In genomic region chr11:63943268-63943890, GRCm38 (mm10) we compare ENCODE assay signal across 29 mouse cellular contexts. TPM values are rescaled to one million over a fixed set of nuclear protein-coding genes. Genes with fewer than 3 reads are reported as not detected.
DNase-seq lines count a peak whose midpoint lies in the region; ATAC-seq and TF ChIP-seq lines count a peak whose summit lies in the region.
"Had no signal": no experiment of that assay in that cellular context is flagged by ENCODE, and none has a peak within 500 bp of the region (broad histone marks: within the 10 kb centered on the region; RNA-seq: fewer than 3 reads in every experiment).

No protein-coding gene starts in this region.

- H3K4me2 ChIP-seq in hindbrain, postnatal 0 days (ENCODE audit: low read depth, low read length) = no peak overlapping the region
- H3K4me2 ChIP-seq in hindbrain, embryonic 14.5 days (replicated peaks) = no peak overlapping the region
- H3K4me2 ChIP-seq: embryonic facial prominence, embryonic 12.5 days; heart, embryonic 15.5 days; hindbrain, embryonic 12.5 days; limb, embryonic 13.5 days; liver, embryonic 12.5 days; midbrain, embryonic 12.5 days; neural tube, embryonic 13.5 days had no signal

- ATAC-seq in hindbrain, postnatal 0 days = no peak
- no peak for ATAC-seq in hindbrain, embryonic 14.5 days (ENCODE audit: low FRiP score)
- ATAC-seq: forebrain, embryonic 14.5 days; intestine, postnatal 0 days; liver, embryonic 12.5 days; liver, postnatal 0 days; Patski had no signal

- H3K9ac ChIP-seq in hindbrain, postnatal 0 days (replicated peaks; ENCODE audit: low read length) = no peak overlapping the region
- H3K9ac ChIP-seq in hindbrain, embryonic 14.5 days = no peak overlapping the region
- H3K9ac ChIP-seq: embryonic facial prominence, embryonic 12.5 days; heart, embryonic 15.5 days; hindbrain, embryonic 12.5 days; limb, embryonic 13.5 days; liver, embryonic 12.5 days; liver, postnatal 0 days; midbrain, embryonic 12.5 days; neural tube, embryonic 13.5 days had no signal

- H3K4me1 ChIP-seq in hindbrain, postnatal 0 days (ENCODE audit: insufficient read depth, low read length) = no peaks in the 10 kb centered on the region
- no peaks in the 10 kb centered on the region for H3K4me1 ChIP-seq in hindbrain, embryonic 14.5 days (replicated peaks; ENCODE audit: control insufficient read depth, insufficient read depth, low read length)
- H3K4me1 ChIP-seq: embryonic facial prominence, embryonic 12.5 days; hindbrain, embryonic 12.5 days; liver, embryonic 12.5 days; midbrain, embryonic 12.5 days; neural tube, embryonic 13.5 days had no signal

- WGBS in hindbrain, postnatal 0 days = 87% methylated on average over 13 of the region's 13 CpGs
- 90% methylated on average over 13 of the region's 13 CpGs for WGBS in hindbrain, embryonic 14.5 days

- H3K27ac ChIP-seq in hindbrain, postnatal 0 days = no peak overlapping the region
- H3K27ac ChIP-seq in hindbrain, embryonic 14.5 days = no peak overlapping the region
- H3K27ac ChIP-seq: embryonic facial prominence, embryonic 12.5 days; heart, embryonic 10.5 days; heart, embryonic 15.5 days; hindbrain, embryonic 12.5 days; limb, embryonic 13.5 days; liver, embryonic 12.5 days; midbrain, embryonic 12.5 days; neural tube, embryonic 13.5 days had no signal

- no peaks in the 10 kb centered on the region for H3K36me3 ChIP-seq in hindbrain, postnatal 0 days (ENCODE audit: insufficient read depth, low read length)
- no peaks in the 10 kb centered on the region for H3K36me3 ChIP-seq in hindbrain, embryonic 14.5 days (replicated peaks; ENCODE audit: control insufficient read depth, insufficient read depth)
- H3K36me3 ChIP-seq: embryonic facial prominence, embryonic 12.5 days; heart, embryonic 10.5 days; heart, embryonic 15.5 days; hindbrain, embryonic 12.5 days; limb, embryonic 13.5 days; liver, embryonic 12.5 days; midbrain, embryonic 12.5 days; neural tube, embryonic 13.5 days had no signal

- peak; percentile 21 for DNase-seq in hindbrain, postnatal 0 days (ENCODE audit: low spot score)
- no peak for DNase-seq in hindbrain, embryonic 14.5 days (ENCODE audit: low spot score)
- DNase-seq in brain, adult 2 months (ENCODE audit: low read depth, low spot score) = peak; percentile 15
- DNase-seq in cerebellum, adult 9-10 months = peak; percentile 34
- peak; percentile 43 to 51 for DNase-seq in cerebellum, postnatal 36 days
- no peak for DNase-seq in MN1 (ENCODE audit: low spot score)
- DNase-seq in right cerebral cortex, postnatal 36 days (ENCODE audit: low spot score in 2 of 2) = no peak
- DNase-seq: adrenal gland, postnatal 25 days; B cell, adult 2 months; embryo, embryonic 11 days; gastrocnemius, postnatal 14 days; heart, postnatal 36 days; kidney, adult 9 months; kidney, postnatal 10 days; layer of hippocampus, adult 9-11 months; liver, postnatal 0 days; lung, postnatal 36 days; thymus, postnatal 25 days had no signal

- no peaks in the 10 kb centered on the region for H3K27me3 ChIP-seq in hindbrain, postnatal 0 days (ENCODE audit: insufficient read depth, low read length)
- no peaks in the 10 kb centered on the region for H3K27me3 ChIP-seq in hindbrain, embryonic 14.5 days (ENCODE audit: control insufficient read depth, insufficient read depth, low read length)
- H3K27me3 ChIP-seq: embryonic facial prominence, embryonic 12.5 days had no signal

- TF ChIP-seq CTCF in hindbrain, postnatal 0 days (IDR thresholded peaks at IDR 0.05; ENCODE audit: low read depth) = no peak

- H3K4me3 ChIP-seq in hindbrain, postnatal 0 days (ENCODE audit: low read length) = no peak overlapping the region
- H3K4me3 ChIP-seq in hindbrain, embryonic 14.5 days (replicated peaks; ENCODE audit: low read length) = no peak overlapping the region
- H3K4me3 ChIP-seq: embryonic facial prominence, embryonic 12.5 days; heart, embryonic 10.5 days; heart, embryonic 15.5 days; hindbrain, embryonic 12.5 days; limb, embryonic 13.5 days; liver, embryonic 12.5 days; midbrain, embryonic 12.5 days; neural tube, embryonic 13.5 days had no signal

- no peaks in the 10 kb centered on the region for H3K9me3 ChIP-seq in hindbrain, postnatal 0 days (ENCODE audit: low read length)
- H3K9me3 ChIP-seq in hindbrain, embryonic 14.5 days (ENCODE audit: control insufficient read depth, low read length) = no peaks in the 10 kb centered on the region
- H3K9me3 ChIP-seq: embryonic facial prominence, embryonic 12.5 days; heart, embryonic 10.5 days; heart, embryonic 15.5 days; hindbrain, embryonic 12.5 days; limb, embryonic 13.5 days; liver, embryonic 12.5 days; midbrain, embryonic 12.5 days; neural tube, embryonic 13.5 days had no signal

RNA-seq across cellular contexts. Expression of gene Hs3st3b1, which starts 21.3 kb away (rescaled TPM):
- 12.4 and 13.3 TPM in 2 replicates for total RNA-seq in hindbrain, postnatal 0 days (2014; rRNA removed)
- 2.6 and 2.8 TPM in 2 replicates for polyA plus RNA-seq in hindbrain, postnatal 0 days (2015; fragmentation: Nextera tagmentation; extraction: Ambion mirVana)
- 6.7 and 7.9 TPM in 2 replicates for polyA plus RNA-seq in hindbrain, embryonic 14.5 days (2014; fragmentation: Nextera tagmentation; extraction: Ambion mirVana)

Comparison
In these comparisons a context has a peak if more than half of its experiments do, and no peak if none do; other contexts are left out.
1. DNase-seq: peak in hindbrain, postnatal 0 days (single experiment), brain, adult 2 months (single experiment), cerebellum, adult 9-10 months (single experiment) and cerebellum, postnatal 36 days (2 of 2); none in hindbrain, embryonic 14.5 days (single experiment), MN1 (single experiment) and right cerebral cortex, postnatal 36 days (0 of 2).